Mouse (Mus musculus) NIH3T3 (cell line): ENCODE measurements around the gene Tnpo1.

Source experiments
- DNase-seq: peaks from one replicate; pipeline ENCODE4 v3.0.0-alpha.2; 2012; ENCODE audit warnings: low read depth

The Tnpo1 gene

DNA sequence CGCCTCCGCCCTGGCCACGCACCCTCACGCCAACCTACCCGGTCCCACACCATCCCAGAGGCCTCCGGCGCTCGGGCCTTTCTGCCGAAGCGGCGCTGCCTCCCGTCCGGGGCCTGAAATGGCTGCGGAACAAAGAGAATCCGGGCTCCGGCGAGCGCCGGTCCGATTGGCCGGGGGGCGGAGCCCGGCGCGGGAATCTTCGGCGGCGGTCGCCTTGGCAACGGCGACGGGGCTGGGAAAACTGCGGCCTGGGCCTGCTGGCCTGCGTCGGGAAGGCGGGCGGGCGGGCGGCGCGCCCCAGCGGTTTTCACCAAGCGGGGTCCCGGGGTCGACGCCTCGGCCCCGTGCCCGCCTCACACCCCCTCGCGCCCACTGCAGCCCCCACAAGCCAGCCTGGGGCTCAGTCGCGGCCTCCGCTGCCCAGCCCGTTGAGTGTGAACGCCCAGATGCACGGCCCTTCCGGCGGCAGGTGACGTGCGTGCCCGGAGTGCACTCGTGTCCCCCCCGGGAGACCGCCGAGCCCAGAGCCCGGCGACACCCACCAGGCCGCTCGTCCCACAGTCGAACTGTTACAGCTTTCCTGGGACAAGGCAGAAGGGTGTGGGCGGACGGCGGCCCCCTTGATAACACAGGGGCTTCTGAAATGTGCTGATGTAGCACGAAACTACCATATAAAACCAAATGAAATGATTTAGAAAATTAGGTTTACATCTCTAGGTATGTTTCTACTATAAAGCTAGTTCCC is at the start of gene Tnpo1:
Gene Tnpo1, minus strand, starts transcription at position 172 of the 745 bp plus-strand sequence.
- peak; percentile 94 for DNase-seq

DNA sequence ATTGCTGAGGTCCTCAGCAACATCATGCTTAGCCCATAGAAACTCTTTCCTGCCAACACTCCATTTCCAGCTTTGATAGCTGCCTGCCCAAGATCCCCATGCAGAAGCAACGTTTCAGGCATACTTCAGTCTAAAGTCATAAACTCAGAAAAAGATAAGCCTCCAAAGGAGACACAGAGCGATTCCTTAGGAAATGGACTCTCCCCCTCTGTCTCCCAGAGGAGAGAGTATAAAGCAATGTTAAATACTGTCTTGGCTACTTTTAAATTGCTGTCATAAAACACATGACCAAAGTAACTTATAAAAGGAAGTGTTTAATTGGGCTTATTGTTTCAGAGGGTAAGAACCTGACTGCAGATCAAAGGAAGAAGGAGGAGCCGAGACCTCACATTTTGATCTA is 45.9 kb upstream of the Tnpo1 start:
- DNase-seq, result no peak

DNA sequence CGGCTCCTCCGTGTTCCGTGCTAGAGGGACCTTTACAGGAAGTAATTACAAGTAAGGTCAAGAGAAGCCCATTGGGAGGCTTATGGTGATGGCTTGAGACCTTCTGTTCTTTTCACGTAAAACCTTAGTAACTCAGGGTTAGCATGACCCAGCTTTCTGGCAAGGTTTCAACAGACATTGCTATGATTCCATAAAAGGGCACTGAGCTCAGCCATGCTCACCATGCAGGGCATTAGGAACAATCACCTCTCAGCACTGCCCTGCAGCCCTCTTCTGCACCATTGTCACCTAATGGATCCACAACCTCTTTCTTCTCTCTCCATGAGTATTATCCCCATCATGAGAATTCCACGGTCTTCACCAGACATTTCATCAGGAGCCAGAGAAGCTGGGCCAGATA is 45.5 kb upstream of the Tnpo1 start:
- peak; percentile 26 for DNase-seq

DNA sequence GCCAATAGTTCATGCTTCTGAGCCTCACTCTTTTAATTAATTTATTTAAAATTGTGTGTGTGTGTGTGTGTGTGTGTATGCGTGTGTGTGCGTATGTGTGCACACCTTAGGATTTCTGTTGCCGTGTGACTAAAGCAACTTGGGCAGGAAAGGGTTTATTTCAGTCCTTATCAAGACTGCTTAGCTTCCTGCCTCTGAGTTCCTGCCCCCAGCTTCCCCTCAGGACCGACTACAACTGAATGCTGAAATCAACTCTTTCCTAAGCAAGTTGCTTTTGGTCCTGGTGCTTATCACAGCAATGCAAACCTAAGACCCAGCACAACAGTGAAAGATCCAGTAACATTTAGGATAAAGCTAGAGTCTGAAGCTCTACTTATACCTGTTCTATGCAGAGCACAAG is 42.3 kb upstream of the Tnpo1 start:
- no peak for DNase-seq

DNA sequence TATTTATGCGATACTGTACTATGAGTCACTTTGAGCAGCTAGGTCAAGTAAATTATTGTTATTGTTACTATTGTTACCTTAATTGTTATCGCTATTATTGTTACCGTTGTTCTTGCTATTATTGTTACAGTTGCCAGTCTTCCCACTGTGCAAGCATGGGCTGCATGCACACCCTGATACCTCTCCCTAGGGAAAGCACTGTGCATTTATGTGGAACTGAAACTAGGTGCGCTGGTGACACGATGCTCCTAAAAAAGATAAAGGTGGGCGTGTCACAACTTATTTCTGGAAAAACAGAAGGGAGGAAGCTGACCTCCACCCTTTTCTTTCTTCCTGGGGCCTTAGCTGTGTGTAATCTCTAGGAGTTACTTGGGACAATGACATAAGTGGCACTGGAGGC is 41.8 kb upstream of the Tnpo1 start:
- DNase-seq, result no peak

DNA sequence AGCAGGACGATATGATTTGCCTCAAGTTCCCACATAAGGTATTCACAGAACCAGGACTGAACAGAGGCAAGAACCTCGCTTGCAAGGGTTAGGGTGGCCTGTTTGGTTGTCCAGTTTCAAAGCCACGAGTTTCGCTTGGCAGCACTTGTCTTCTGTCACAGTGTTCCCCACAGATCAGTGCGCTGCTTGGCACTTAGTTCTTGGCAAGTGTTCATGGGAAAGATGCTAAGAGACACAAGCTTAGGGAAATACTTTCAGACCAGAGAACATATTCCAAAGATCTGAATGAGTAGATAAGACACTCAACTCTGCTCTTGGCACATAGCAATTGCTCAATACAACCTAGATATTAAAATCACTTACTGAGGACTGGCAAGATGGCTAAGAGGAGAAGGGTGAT is 40.4 kb upstream of the Tnpo1 start:
- DNase-seq, result no peak

DNA sequence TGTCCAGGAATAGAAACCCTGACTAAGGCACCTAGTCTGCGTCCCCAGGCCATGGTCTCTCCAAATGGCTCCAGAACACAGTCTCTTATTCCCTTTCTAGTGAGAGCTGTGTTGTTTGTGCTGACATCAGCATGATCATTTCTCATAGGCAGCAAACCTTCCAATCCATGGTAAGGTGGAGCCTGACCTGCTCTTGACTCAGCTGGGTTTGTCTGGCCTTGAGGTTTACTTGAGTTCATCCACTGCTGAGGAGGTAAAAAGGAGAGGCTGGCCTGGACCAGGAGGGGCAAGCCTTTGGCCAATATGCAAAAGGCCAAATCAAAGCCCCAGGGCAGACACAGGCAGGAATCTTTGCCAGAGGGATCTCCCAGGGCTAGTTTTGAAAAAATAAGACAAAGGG is 37.4 kb upstream of the Tnpo1 start:
- no peak for DNase-seq

DNA sequence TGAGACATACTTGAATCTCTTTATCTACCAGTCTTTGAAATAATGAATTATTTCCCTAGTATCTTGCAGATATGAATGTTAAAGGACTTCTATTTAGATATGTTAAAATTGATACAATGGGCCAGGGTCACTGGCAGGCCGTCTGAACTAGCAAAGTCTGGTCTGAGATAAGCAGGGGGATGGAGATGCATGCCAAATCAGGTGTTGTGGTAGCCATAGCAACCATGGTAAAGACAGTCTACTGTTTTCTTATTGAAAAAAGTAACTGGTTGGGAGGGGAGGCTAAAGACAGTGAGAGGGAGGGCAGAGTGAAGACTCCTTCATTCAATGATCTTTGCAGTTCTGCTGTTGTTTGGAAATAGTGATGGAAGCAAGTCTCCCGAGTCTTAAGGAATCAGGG is 32.0 kb upstream of the Tnpo1 start:
- no peak for DNase-seq

DNA sequence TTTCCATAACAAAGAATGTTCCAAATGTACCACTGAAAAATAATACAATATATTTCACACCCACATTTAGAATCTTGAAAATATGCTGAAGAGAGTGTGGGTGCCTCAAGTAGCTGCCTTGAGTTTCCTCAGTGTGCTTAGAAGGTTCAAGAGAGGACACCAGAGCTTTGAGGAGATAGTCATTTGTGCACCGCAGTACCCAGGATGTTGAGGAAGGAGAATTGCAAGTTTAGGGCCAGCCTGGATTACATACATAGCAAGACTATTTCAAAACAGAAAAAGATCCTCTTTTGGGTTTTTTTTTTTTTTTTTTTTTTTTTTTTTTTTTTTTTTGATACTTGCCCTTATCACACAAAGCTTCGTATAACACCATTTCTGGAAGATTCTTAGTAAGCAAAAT is 30.0 kb upstream of the Tnpo1 start:
- no peak for DNase-seq

DNA sequence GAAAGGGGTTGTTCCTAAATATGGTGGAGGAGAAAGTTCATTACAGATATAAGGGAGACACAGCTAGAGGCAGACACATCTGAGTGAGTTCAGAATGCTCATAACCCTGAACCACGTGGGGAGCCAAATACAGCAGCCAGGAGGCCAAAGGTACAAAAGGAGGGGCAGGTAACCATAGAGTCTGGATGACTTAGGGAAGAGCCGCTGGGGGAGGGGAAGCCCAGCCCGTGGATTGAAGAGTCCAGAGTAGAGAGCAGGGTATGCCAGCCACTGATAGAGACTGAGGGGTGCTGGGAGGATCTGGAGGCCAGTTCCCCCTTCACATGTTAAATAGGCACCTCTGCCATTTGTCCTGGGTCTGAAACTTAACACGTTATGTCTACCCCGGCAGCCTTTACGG is 29.5 kb upstream of the Tnpo1 start:
- no peak for DNase-seq

DNA sequence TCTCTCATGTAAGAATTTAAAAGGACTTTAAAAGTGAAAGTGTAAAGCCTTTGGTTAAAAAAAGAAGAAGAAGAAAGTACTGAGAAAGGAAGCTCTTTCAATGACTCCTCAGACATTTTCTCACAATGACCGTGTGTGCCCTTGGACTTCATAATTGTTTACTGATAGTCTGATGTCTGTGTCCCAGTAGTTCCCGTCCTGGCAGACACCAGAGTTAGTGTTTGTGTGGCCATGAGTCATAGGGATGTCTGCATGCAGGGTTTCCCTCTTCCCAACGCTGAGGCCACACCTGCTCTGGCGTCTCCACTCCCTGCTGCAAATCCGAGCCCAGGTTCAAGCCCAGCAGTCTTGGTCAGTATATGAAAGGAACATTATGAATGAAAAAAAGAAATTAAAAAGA is 29.0 kb upstream of the Tnpo1 start:
- DNase-seq, result peak; percentile 41

DNA sequence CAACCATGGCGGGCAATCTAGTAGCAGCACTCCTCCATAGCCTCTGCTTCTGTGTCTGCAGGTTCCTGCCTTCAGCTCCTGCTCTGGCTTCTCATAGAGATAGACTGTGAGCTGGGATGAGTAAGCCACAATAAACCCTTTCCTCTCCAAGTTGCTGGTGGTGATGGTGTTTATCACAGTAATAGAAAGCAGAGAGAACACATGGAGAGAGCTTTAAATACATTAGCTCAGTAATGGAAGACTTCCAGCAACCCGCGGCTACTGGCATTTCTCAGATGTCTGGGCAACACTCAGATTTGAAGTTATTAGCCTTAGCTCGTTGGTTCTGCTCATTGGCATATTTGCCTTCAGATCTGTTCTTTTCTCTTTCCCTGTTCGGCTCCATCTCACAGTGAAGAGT is 27.6 kb upstream of the Tnpo1 start:
- peak; percentile 47 for DNase-seq

DNA sequence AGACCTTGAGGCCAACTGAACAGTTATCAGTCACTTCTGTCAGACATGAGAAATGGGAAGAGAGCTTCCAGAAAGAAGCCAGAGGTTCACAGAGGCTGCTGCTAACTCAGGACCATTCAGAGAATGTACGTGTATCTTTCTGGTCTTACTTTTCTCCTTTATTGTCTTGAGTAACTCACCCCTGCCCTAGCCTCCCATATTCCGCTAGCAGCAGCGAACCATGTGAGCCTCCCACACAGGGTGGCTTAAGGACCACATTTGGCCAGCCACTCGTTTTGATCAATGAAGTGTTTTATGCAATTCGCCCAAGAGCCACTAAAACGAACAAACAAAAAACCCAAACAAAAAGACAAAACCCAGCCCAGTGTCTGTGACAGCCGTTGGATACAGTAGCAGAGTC is 25.8 kb upstream of the Tnpo1 start:
- DNase-seq, result no peak

DNA sequence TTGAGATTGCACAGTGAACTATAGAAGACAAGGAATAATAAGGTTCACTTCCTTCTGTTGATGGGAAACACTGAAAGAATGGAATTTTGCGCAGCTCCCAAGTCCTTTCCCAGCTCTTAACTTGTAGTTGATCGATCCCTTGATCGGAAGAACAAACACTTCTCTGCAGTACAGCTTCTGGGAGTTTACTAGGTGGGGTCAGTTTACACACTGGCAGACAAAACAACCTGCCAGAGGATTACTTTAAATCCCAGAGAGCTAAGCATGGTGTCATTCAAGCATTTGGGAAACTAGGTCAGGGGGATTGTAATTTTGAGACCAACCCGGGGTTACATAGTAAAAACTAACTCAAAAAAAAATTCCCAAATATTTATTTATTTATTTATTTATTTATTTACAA is 22.0 kb upstream of the Tnpo1 start:
- no peak for DNase-seq

DNA sequence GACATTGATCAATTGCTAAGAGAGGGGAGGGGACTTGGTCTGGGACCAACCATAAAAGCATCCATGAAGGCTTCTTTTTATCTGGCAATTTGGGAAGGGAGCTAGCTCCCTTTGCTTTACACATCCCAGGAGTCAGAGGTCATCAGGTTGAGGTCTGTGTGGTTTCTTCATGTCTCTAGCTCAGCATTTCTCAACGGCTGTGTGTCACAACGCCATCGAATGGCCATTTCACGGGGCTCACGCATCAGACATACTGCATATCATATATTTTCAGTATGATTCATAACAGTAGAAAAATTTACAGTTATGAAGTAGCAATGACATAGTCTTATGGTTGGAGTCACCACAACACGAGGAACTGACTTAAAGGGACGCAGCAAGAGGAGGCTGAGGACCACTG is 20.2 kb upstream of the Tnpo1 start:
- DNase-seq, result peak; percentile 8

DNA sequence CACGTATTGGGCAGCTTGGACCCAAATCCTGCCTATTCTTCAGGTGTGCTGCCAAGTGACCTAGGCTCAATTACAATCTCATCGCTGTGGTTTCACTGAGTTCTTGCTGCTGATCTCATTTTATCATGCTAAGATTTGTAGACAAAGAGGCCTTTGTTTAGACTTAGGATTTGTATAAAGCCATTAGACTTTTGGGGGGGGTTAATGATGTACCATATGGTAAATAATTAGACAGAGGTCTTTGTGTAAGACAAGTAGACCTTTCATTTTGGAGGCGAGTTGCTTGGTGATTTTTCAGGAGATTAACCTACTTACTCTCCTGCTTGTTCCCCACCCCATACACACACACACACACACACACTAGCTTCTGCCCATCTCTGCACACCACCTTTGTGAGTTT is 19.7 kb upstream of the Tnpo1 start:
- DNase-seq, result peak; percentile 25

DNA sequence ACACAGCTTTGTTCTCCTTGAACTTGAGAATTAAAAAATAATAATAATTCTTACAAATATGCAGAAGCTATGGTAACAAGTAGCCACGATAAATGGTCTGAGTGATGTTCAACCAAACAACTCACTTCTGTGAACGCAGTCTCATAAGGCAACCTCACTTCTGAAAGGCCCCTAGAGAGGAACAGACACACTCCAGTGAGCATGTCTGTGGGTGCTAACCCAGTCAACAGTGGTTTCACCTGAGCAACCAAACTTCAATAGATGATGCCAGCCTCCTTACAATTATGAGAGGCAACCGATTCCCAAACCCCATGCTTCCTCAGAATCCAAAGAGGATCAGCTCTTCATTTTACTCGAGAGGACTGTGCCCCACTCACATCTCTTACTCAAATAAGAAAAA is 19.2 kb upstream of the Tnpo1 start:
- DNase-seq, result no peak

DNA sequence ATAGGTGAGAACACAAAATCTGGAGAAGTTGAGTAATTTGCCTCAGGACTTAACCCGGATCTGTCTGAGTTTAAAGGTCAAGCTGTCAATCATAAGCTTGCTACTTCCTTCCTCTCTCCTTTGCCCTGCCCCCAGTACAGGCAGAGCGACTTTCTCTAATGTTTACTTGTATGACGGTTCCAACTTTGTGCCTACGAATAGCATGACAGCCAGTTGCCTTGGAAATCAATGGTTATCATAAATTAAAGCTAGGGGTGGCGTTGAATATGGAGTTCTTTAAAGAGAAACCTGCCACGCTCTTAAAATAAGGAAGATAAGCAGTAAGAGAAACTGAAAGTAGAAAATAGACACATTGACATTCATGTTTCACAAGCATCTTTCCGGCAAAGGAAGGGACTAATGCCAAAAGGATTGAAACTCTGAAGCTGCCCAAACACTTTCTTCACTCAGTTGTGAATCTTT is 18.5 kb upstream of the Tnpo1 start:
- DNase-seq, result peak; percentile 19

DNA sequence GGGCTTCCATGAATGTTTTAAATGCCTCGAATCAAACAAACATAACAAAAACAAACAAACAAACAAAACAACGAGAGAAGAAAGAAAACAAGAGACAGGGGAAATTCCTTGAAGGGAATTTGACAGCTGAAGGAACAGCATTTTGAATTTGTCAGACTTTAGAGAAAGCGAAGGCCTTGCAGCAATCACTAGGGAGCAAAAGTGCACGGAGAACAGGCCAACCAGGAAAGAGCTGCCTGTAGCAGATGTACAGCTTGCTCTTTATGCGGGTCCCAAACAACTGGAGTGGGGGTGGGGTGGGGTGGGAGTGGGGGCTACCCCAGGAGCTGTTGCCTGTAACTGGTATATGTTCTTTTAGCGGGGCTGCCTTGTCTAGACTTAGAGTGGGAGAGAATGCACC is 16.2 kb upstream of the Tnpo1 start:
- no peak for DNase-seq

DNA sequence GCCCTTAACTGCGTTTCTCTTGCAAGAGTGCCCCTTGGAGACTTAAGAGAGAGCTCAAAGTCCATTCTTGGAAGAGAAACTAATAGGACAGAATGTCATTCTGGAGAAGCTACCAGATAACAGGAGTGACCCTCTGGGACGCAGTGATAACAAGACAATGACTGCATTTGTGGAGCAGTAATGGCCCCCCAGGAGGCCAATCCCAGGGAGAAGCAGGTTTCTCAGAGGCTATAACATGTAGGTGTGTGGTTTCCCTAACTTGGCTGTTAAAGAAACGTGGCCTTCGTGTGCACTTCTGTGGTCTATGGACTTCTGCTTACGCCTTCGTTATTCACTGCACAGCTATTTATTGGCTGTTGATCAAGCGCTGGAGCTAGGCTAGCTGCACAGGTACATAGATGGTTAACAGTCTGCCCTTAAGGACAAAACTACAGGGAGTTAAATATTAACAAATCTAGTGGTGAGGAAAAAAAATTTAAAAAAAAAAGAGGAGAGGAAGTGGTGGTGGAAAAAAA is 15.7 kb upstream of the Tnpo1 start:
- no peak for DNase-seq

DNA sequence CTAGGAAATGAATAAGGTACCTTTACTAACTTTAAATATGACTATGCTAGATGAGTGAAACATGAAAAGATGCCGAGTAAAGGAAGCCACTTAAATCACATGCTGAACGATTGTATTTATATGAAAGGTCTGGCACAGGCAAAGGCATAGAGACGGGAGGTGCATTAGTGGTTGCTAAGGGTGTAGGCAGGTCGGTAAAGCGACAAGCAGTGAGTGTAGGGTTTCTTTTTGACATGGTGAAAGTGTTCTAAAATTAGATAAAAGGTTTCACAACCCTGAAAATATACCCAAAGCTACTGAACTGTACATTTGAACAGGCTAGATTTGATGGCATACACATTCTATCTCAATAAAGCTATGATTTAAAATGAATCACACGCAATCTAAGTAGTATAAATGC is 10.9 kb upstream of the Tnpo1 start:
- DNase-seq, result no peak

DNA sequence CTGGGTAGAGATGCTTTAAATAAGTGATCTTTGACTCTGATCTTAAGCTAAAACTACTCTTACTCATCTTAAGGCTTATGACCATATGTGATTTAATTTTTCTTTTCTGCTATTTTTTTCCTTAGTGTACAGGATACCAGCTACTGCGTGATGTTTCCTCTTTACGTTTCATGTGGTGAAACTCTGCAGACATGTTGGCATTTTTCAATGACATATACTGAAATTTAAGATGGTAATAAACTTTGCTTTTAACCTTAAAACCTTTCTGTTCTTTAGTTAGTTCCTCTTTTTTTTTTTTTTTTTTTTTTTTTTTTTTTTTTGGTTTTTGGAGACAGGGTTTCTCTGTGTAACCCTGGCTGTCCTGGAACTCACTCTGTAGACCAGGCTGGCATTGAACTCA is 2.7 kb upstream of the Tnpo1 start:
- DNase-seq, result no peak

DNA sequence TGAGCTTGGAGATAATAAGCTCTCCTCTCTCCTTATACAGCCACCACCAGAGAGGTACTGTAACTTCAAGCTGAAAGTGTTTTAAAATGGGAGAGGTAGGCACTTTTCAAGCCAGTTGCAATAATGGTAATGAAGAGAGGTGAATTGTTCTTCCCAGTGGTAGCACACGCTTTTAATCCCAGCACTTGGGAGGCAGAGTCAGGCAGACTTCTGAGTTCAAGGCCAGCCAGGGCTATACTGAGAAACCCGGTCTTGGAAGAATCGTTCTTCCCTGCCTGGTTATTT is 716 bp upstream of the Tnpo1 start:
- no peak for DNase-seq

DNA sequence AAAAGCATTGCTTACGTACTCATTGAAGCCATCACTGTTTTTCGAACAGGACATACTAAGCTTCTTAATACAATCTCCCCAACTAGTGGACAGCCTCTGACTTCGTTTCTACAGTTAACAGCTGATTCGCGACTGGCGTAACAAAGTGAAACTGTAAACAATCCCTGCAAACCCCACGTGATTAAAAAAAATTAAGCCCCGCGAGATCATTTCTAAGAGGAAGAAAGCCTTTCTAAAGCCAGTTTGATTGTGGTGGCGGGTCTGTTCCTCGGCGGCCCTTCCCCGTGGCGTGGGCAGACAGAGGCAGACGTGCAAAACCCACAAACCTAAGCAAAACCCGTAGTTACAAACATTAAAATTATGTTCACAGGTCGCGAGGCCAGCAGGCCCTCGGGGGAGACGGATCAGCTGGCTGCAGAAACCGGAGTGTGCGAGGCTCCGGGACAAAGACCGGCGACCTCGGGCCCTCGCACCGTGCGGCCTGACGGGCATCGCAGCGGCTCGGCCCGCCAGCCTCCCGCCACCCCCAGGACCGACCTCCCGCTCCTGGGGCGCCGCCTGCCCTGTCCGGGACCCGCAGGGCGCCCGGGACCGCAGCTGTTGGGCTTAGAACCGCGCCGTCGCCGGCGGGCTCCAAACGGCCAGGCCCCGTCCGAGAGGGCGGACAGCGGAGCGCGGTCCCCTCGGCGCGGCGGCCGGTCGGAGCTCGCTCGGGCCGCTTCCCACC is 535 bp downstream of the Tnpo1 start:
- DNase-seq, result peak; percentile 81
